Mouse (Mus musculus): ENCODE data around the gene Atrn.

The Atrn gene

GRCm38 (mm10) chr2:130905751-130906583, at the start of gene Atrn, which contains the start of gene 4930402H24Rik:
Gene Atrn (plus strand): TSS chr2:130906495.
Gene 4930402H24Rik (minus strand): TSS chr2:130906406.
- DNase-seq (ENCODE audit: low spot score) = peak; percentile 93

- DNase-seq (ENCODE audit: low spot score) = no peak
Observed at GRCm38 (mm10) chr2:130862091-130862490, 44.2 kb upstream of the Atrn start.

GRCm38 (mm10) chr2:130870916-130871315, 35.4 kb upstream of the Atrn start:
- no peak for DNase-seq (ENCODE audit: low spot score)

- DNase-seq (ENCODE audit: low spot score) = no peak
Observed at GRCm38 (mm10) chr2:130877376-130877775, 28.9 kb upstream of the Atrn start.

GRCm38 (mm10) chr2:130886983-130887382, 19.3 kb upstream of the Atrn start:
- no peak for DNase-seq (ENCODE audit: low spot score)

- no peak for DNase-seq (ENCODE audit: low spot score)
Observed at GRCm38 (mm10) chr2:130887456-130887855, 18.8 kb upstream of the Atrn start.

GRCm38 (mm10) chr2:130896944-130897343, 9.4 kb upstream of the Atrn start:
- no peak for DNase-seq (ENCODE audit: low spot score)

GRCm38 (mm10) chr2:130897856-130898255, 8.4 kb upstream of the Atrn start:
- DNase-seq (ENCODE audit: low spot score) = no peak

- no peak for DNase-seq (ENCODE audit: low spot score)
Observed at GRCm38 (mm10) chr2:130898783-130899182, 7.5 kb upstream of the Atrn start.

GRCm38 (mm10) chr2:130906584-130907315, 455 bp downstream of the Atrn start:
- DNase-seq (ENCODE audit: low spot score) = peak; percentile 7

GRCm38 (mm10) chr2:130911691-130912090, 5.4 kb downstream of the Atrn start:
- no peak for DNase-seq (ENCODE audit: low spot score)

GRCm38 (mm10) chr2:130914873-130915272, 8.6 kb downstream of the Atrn start:
- peak; percentile 22 for DNase-seq (ENCODE audit: low spot score)

- DNase-seq (ENCODE audit: low spot score) = peak; percentile 17
Observed at GRCm38 (mm10) chr2:130916521-130917147, 10.3 kb downstream of the Atrn start.

- DNase-seq (ENCODE audit: low spot score) = no peak
Observed at GRCm38 (mm10) chr2:130917686-130918085, 11.4 kb downstream of the Atrn start.

GRCm38 (mm10) chr2:130919062-130919593, 12.8 kb downstream of the Atrn start:
- DNase-seq (ENCODE audit: low spot score) = no peak

GRCm38 (mm10) chr2:130924950-130925349, 18.7 kb downstream of the Atrn start:
- no peak for DNase-seq (ENCODE audit: low spot score)

GRCm38 (mm10) chr2:130928031-130928430, 21.7 kb downstream of the Atrn start:
- no peak for DNase-seq (ENCODE audit: low spot score)

- no peak for DNase-seq (ENCODE audit: low spot score)
Observed at GRCm38 (mm10) chr2:130928530-130928929, 22.2 kb downstream of the Atrn start.

- no peak for DNase-seq (ENCODE audit: low spot score)
Observed at GRCm38 (mm10) chr2:130929994-130930393, 23.7 kb downstream of the Atrn start.

- no peak for DNase-seq (ENCODE audit: low spot score)
Observed at GRCm38 (mm10) chr2:130932865-130933264, 26.6 kb downstream of the Atrn start.

GRCm38 (mm10) chr2:130949781-130950180, 43.5 kb downstream of the Atrn start:
- no peak for DNase-seq (ENCODE audit: low spot score)

GRCm38 (mm10) chr2:130950548-130950947, 44.3 kb downstream of the Atrn start:
- DNase-seq (ENCODE audit: low spot score) = peak; percentile 90

Measured in embryo, embryonic 10 days (tissue).